Mouse (Mus musculus): ENCODE data around the gene Tenm3.

Gene Tenm3

DNA sequence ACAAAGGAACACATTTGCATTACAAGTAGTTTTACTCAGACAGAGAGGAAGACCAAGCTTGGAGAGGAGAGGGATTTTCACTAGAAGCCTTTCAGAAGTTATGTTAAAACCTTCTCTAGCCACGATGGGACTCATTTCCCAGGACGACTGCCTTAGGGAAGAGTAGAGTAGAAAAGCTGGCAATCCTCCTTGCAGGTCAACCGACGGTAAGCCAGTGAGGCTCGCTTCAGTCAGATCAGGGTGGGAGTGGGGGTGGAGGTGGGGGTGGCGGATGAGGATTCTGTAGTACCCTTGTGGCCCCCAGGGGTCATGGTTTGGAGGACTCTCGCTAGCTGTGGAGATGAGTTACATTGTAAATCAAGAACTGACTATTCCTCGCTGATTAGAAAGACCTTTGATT is 264.6 kb downstream of the Tenm3 start:
- no peak for DNase-seq (ENCODE audit: low read depth)

DNA sequence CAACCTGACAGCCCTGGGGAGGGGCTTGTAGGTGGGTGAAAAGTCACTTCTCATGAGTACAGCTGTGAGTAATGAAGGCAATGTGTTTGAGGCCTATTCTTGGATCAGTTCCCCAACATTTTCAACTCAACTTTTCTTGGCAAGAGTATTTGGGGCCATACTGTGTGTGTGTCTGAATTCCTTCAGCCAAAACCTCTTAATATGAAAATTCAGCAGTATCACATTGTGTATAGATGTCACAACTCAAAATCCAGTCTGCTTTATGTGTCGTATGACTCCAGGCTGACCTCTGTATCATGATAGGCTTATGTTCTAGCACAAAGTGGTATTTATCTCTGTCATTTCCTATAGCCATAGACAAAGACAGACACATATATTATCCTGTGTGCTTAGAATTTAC is 270.8 kb downstream of the Tenm3 start:
- no peak for DNase-seq (ENCODE audit: low read depth)

DNA sequence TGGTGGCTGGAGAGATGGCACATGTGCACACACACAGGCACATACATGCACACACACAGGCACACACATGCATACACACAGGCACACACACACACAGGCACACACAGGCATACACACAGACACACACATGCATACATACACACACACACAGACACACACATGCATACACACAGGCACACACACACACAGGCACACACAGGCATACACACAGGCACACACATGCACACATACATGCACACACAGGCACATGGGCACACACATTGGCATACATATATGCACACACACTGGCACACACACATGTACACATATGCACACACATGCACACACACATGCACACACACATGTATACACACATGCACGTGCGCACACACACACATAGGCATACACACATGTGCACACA is 271.4 kb downstream of the Tenm3 start:
- no peak for DNase-seq (ENCODE audit: low read depth)

DNA sequence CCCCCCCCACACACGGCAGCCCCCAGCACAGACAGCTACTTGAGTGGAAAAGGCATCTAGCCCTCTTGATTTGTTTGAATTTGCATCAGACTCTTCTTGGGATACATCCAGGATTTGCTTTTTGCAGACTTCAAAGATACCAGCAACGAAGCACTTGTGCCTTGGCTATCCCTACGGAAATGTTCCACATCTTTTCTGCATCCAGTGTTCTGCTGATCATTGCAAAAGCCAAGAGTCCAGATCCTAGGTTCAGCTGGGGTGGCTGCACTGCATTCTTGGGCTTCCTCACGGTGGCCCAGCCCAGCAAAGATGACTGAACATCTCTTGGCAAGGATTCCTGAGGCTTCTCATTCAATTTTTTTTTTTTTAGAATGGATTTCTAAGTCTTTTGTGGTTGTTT is 275.1 kb downstream of the Tenm3 start:
- no peak for DNase-seq (ENCODE audit: low read depth)

DNA sequence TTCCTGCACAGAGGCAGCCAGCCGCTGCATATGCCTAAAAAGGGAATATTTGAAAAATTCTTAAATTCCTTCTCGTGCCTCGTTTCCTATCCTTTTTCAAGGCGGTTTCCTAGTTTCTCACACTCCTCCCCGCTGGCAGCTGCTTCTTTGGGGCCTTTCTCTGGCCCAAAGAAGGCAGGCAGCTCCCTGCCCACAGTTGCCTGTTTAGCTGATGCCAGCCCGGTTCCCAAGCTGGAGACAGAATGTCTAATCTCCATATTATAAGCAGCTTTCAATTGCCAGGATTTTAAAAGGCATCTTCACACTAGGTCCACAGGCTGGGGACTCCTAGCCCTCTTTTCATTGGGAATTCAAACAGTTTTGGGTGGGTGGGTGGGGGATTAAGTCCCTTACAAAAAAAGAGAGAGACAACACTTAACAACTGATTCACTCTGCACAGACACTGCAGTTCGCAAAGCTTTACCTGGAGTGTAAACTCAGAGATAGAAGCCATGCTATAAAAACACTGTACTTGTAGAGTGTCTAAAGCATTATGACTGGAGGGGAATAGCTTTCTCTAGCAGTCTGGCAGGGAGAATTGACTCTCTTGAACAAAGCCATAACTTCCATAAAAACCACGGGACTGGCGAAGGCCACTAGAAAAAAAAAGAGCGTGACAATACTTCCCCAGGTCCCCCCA is 275.7 kb downstream of the Tenm3 start:
- DNase-seq (ENCODE audit: low read depth): no peak

DNA sequence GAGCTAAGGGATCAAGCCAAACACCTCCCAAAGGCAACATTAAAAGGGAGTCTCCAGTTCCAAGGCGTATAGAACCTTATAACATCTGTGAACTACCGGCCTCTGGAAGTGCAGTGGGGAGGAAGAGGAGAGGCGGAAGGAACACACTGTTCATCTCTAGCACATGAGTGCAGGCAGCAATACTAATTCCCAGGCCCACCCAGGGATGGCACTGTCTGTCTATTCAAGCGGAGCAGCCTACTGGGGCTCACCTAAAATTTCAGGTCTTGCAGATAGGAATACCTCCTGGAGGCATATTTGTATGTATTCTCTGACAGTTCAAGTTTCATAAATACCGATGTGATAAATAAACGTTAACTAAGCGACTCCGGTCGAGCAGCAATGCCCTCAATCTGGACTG is 283.5 kb downstream of the Tenm3 start:
- no peak for DNase-seq (ENCODE audit: low read depth)

DNA sequence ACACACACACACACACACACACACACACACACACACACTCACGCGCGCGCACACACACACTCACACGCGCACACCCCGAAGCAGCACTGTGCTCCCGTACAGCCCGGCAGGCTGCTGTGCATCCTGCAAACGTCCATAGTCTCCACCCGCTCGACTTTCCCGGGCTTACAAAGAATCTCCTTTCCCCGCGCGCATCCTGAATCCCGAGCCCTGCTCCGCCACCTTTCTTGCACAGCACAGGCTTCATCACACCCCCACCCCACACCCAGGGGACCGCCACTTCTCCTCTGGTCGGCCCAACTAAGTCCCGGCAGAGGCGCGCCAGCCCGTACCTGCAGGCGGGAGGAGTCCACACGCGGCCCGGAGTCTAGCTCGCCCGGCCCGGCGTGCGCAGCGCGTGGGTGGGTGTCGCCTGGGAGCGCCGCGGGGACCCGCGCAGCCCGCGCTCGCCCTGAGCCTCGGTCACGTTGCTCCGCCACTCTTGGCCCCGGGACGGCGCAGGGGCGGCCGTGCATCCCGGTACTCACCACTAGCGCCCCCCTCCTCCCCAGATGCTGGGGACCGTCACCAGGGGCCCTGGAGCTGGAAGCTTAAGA is 288.1 kb downstream of the Tenm3 start:
- DNase-seq (ENCODE audit: low read depth): no peak

DNA sequence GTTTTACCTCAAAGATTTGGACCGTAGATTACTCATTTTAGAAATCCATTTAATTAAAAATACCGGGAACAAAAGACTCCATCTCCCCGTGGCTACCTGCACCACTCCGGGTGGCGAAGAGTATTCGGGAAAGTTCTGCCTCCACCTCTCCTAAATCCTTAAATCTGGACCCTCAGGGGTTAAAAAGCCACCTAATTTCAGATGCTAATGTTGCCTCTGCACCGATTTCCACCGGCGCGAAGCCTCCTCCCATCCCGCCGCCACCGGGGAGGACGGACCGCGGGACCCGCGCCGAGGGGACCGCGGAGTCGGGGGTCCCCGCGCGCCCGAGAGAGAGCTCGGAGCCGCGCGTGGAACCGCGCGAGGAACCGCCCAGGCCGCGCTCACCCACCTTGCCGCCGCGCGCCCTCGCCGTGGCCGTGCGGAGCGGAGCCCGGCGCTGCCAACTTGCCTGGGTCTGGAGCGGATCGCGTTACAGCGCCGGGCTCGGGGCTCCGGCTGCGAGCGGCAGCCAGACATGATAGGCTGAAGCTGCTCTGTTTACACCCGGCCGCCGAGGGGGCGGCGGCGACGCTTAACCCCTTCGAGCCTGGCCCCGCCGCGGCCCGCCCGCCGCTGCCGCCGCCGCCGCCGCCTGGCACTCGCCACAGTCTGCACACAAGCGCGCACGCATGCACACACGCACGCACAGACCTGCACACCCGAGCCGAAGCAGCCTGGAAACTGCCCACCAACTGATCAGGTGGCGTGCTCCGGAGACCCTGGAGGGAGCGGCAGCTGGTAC is 288.8 kb downstream of the Tenm3 start:
- DNase-seq (ENCODE audit: low read depth): no peak

DNA sequence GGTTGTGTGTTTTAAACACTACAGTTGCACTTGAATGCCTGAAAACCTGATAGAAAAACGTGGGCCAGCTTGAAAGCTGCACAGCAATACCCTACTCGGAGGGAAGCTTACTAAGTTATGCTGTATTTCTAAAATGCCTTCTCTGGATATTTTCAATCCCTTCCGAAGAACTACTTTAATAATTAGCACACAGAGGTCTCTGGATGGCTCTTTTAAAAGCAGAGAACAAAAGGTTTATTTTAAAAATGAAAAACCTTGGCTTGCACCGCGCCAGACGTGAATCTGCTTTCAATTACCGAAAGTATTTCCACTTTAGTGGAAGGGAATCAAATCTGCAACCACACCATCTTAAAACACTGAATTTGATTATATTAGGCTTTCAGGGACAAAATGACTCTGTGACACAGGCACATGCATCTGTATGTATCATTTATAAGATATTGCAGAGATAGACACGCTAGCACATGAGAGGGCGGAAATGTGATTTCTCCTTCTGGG is 289.9 kb downstream of the Tenm3 start:
- no peak for DNase-seq (ENCODE audit: low read depth)

DNA sequence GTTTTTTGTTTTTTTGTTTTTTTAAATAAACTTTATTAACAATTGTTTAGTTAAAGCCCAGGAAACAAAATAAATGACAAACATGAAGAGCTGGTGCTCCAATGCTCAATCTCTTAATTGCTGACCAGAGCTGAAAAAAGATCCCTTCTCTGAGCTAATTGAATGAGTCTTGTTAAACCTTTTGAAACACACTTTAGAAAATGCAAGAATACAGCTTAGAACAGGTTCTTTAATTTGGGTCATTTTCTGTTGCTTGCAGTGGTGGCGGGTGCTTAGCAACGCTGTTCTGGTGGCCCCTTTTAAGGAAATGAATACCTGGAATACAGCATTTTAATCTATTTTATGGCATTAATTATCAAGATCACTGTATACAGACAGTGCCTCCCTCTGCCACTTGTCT is 291.4 kb downstream of the Tenm3 start:
- DNase-seq (ENCODE audit: low read depth): no peak

DNA sequence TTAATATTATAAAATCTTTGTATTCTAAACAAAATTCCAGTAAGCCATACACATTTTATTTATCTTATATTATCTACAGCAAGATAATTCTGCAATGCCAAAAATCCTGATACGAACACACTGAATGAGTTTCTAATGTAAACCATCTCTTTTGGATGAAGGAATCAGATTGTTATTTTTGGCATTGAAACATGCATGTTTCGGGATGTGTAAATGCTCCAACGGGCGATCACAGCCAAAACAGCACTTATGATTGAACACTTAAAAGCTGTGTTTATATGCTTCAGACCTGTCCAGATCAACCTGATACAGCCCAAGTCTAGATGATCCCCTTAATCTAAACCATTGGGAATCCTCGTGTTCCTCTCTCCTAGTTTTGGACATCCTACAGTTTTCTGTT is 292.4 kb downstream of the Tenm3 start:
- DNase-seq (ENCODE audit: low read depth): no peak

DNA sequence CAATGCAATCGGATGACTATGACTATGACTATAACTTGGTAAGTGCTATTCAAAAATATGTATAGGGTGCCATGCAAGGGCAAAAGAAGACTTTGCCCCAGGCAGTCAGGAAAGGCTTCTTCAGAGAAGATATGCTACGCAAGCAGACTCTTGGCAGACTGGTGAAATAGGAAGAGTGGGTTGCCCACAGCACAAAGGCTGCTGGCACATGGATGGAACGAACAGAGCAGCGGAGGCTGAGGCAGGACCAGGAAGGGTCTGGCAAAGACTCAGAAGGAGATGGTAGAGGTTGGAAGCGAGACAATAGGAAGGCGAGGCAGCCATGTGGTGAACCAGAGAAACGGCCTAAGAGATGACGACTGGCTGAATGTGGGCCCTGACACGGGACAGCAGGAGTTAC is 294.8 kb downstream of the Tenm3 start:
- DNase-seq (ENCODE audit: low read depth): no peak

DNA sequence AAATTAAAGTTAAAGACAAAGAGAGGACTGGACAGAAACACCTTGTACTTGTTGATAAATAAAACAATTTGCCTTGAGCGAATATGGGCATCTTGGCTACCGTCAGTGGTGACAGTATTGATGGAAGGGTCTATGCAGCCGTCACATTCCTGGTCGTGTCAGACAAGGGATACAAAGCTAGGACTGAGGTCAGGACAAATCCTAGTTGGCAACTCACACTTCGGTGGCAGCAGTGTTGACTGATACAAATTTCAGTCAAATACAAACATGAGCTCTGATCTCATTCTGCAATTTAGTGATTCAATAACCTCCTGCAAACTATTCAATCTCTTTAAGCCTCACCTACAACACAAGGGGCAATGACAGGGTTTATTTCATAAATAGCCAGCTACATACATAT is 298.1 kb downstream of the Tenm3 start:
- DNase-seq (ENCODE audit: low read depth): no peak

DNA sequence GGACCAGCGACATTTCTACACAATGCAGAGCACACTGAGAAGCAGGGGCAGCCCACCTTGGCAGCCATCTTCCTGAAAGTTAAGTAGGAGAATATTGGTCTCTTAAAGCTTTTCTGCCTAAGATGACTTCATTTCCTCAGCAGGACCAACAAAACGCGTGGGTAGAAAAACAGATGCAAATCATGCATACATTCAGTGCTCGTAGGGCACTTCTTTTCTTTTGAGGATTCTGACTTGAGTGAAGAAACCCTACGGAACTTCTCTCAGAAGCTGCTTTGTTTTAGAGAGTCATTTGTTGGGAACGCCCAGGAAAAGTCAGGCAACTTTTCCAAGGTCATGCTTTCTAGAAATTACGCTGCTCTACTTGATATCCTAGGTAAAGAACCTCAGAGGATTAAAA is 298.9 kb downstream of the Tenm3 start:
- DNase-seq (ENCODE audit: low read depth): no peak

DNA sequence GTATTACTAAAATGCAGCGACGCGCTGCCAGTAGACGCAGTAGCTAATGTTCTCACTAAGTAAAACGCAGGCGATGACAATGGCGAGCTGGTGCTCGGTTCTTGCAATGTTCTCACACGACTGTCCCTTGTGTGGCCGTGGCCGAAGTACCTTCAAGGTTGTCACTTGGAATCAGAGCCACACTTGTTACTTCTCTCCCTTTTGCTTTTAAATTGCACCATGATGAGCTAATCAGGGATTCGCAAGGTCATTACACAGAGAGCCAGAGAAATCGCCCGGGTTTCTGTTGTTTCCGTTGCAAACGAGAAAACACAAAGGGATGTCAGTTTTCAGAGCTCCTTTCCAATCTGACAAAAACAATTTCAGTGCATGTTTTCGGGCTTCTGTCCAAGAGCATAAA is 301.6 kb downstream of the Tenm3 start:
- DNase-seq (ENCODE audit: low read depth): no peak

DNA sequence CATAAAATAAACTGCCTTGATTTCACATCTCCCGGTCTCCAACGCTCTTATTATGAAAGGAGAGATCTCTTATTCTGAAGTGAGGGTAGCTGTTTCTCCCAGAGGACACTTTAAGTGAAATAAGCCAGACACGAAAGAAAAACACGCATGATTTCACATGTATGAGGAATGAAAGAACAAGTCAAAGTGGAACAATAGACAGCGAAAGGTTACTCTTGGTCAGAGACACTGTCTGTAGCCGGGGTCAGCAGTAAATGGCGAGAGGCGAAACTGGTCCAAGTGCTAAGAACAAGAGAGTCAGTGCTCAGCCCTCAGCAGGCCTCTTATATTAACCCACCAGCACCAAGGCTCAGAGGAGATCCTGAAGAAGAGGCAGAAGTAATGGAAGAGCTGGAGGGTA is 302.9 kb downstream of the Tenm3 start:
- no peak for DNase-seq (ENCODE audit: low read depth)

DNA sequence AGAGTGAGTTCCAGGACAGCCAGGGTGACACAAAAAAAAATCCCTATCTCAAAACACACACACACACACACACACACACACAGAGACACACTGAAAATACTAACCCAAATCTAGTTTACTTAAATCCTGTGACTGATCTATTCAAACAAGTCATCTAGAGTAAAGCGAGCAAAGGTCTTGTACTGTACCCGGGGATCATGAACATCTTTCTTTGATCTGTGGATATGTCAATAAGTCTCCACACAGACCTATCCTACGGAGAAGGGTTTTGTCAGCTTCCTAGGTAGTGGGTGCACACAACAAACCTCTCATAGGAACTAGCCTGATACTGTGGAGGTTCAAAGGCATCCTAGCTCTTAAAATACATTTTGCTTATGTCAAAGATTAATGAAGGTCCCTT is 307.9 kb downstream of the Tenm3 start:
- DNase-seq (ENCODE audit: low read depth): no peak

DNA sequence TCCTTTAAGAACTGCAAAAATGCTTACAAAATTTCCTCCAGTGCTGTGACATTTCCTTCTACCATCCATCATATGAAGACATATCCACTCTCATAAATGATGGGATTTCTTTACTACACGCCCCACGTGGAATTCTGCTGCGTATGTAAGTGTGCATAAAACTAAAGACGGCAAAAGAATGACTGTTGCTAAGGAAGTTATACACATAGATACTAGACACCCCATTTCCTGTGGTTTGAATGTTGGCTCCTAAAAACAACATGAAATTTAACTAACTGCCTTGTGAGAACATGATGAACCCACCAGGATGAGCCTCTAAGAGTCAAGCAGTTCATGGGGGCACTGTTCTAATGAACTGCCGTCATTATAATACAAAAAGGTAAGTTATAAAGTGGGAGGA is 312.0 kb downstream of the Tenm3 start:
- DNase-seq (ENCODE audit: low read depth): no peak

DNA sequence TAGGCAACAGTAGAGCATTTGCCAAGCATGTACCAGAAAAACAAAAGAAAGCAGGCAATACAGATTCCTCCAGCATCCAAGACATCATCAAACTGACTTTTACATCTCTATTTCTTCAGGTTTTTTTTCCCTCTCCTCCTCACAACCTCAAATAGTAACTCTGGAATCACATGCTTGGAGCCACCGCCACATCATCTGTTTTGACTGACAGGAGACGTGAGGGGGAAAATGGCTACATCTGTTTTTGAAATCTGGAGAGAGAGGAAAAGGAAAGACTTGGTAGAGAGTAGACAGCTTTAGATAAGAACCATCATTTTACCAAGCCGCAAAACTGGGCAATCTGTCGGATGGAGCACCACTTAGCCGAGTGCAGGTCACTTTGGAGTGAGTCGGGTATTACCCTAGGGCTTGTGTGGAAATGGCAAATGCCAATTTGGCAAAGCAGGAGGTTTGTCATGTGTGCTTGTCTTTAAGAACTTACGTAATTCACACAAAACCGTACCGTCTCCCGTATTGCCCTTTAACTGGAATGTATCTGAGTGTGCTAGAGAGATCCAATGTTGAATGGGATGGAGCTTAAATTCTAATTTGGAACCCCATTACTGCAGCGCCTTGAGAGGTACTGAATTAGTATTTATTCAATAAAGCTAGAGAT is 312.7 kb downstream of the Tenm3 start:
- DNase-seq (ENCODE audit: low read depth): no peak

DNA sequence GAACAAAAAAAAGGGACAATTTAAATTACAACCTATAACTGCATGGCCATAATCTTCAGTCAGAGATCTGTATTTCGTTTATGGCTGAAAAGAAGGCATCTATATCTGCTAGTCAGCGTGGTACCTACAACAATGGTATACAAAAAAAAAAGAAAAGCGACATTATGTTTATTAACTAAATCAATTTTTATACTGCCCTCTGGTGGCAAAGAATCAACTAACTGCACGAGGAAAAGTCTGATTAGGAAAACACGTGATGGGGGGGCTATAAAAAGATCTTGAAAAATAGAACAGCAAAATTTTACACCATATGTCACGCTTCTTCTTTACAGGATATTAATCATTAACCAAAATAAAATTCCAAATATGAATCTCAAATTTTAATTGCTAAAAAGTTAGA is 316.3 kb downstream of the Tenm3 start:
- DNase-seq (ENCODE audit: low read depth): peak; percentile 7

DNA sequence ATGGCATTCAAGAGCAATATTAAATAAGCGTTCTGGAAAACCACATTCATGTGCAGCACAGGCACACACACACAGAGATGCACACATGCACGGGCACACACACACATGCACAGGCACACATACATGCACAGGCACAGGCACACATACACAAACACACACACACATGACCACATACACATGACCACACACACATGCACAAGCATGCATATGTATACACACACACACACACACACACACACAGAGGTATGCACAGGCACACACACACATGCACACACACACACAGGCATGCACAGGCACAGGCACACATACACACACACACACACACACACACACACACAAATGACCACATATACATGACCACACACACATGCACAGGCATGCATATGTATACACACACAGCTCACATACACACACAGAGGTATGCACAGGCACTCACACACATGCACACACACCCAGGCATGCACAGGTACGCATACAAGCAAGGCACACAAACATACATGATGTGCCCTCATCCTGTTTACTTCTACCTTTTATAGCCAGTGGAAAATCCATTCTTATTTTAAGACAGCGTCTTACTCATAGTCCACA is 321.1 kb downstream of the Tenm3 start:
- DNase-seq (ENCODE audit: low read depth): no peak

DNA sequence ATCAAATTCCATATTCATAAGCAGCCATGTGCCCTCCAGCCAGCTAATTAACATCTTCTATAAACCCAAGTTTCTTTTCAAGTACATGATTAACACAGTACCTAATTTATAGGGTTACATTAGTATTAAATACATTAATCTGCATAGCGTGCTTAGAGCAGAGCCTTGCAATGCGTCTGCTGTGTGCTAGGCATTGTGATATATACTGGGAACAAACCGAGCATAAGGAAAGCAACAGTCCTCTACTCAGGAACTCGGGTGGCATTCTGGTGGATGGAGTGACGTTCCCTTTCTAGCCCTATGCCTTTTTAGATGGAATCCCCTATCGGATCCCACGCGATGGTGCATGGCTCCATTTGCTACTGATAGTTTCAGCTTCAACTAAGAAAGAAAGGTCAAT is 321.7 kb downstream of the Tenm3 start:
- DNase-seq (ENCODE audit: low read depth): no peak

DNA sequence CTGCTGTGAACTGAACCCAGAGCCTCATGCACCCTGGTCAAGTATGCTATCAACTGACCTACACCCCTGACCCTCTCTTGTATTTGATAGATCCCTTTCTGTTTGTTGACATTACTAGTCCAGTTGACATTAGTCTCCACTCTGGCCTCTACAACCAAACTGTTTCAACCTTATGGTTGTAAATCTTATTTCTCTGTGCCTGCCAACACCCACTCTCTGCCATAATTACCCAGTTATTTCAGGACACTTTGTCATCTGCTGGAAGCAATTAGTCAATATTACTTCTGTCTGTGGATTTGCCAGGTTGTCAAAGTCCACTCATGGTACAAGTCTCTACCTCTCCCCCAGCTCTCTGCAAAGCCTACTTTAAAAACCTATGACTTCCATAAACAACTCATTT is 326.3 kb downstream of the Tenm3 start:
- DNase-seq (ENCODE audit: low read depth): no peak

Measured in 416B (cell line).